Mouse (Mus musculus): ENCODE measurements around the gene 4930502E18Rik.

DNA sequence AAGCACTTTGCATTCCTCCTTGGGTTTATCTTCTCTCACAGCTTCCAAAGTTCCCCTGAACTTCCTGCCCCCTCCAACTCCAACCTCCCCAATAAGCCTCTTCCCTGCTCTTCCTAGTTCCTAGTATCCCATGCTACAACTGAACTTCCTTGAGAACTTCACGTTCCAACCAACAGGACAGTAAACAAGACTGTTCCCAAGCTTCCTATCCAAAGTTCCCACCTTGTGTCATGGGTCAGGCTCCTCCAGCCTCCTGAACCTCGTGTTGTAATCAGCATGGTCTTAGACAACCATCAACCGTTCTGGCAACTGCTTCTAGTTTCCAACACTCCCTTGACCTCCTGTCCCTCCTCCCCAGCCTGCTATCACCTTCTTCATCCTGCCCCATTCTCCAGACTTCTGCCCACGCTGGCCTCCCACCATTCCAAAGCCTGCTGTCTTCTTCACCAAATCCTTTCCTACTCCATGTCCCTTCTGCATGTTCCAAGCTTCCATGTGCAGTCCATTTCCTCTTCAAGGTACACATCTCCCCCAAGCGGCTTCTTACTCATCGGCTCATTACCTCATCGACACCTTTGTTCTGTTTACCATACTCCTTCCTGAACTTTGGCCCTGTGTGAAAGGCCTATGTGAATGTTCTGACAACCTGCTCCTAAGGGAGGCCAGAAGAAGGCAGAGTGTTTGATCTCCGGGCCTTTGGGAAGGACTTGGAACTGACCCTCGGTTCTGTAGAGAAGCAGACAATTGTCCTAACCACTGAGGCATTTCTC, 30.4 kb upstream of the 4930502E18Rik start:
- TF ChIP-seq POLR2A (IDR thresholded peaks at IDR 0.05; ENCODE audit: borderline replicate concordance, insufficient read depth, low read length) (no peak), CTCF (IDR thresholded peaks at IDR 0.05; ENCODE audit: borderline replicate concordance, insufficient read depth, low read depth, low read length) (no peak)
